In the genomic region with DNA sequence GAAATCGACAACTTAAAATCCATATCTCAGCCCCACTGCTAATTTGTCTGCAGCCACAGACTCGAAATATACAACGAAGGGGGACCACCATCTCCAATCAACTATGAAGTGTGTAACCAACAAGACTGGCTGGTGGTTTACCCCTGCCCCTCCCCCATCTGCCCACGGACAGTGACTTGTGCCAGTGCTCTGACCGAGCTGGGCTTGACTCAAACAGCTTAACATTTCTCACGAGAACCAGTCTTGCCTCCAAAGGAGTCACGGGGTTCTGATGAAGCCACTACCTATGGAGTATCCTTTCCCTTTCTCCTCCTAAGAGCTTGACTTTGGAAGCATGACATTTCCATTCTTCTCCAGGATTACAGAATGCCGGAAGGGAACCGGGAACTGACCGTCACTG, we compare ENCODE assay signal across 11 mouse cellular contexts. TPM values are rescaled to one million over a fixed set of nuclear protein-coding genes. Genes with fewer than 3 reads are reported as not detected.
DNase-seq lines count a peak whose midpoint lies in the region; ATAC-seq and TF ChIP-seq lines count a peak whose summit lies in the region.
"Had no signal": no experiment of that assay in that cellular context is flagged by ENCODE, and none has a peak within 500 bp of the region (broad histone marks: within the 10 kb centered on the region; RNA-seq: fewer than 3 reads in every experiment).

No protein-coding gene starts in this region.

- TF ChIP-seq POLR2A in olfactory bulb, adult 2 months (IDR thresholded peaks at IDR 0.05; ENCODE audit: insufficient read depth, low read depth, low read length): no peak

- H3K4me2 ChIP-seq in forebrain, embryonic 13.5 days: peak overlapping the region; percentile 71
- H3K4me2 ChIP-seq: heart, embryonic 11.5 days had no signal

- no peak for TF ChIP-seq CTCF in olfactory bulb, adult 2 months (IDR thresholded peaks at IDR 0.05; ENCODE audit: insufficient read depth, low read depth, low read length)

- H3K9ac ChIP-seq in forebrain, embryonic 13.5 days: peak overlapping the region; percentile 91

- WGBS in forebrain, embryonic 13.5 days: 49% methylated on average over 10 of the region's 10 CpGs
- 18% methylated on average over 10 of the region's 10 CpGs for WGBS in olfactory bulb, adult 2 months

- no peak overlapping the region for H3K27ac ChIP-seq in forebrain, embryonic 13.5 days
- peak overlapping the region; percentile 46; the same call in 1 of the 2 replicates for H3K27ac ChIP-seq in olfactory bulb, adult 2 months (ENCODE audit: insufficient read depth, low read depth, low read length)

- H3K27me3 ChIP-seq in forebrain, embryonic 13.5 days: no peaks in the 10 kb centered on the region

- ATAC-seq in forebrain, embryonic 13.5 days: no peak
- no peak for ATAC-seq in megakaryocyte-erythroid progenitor cell, adult 5-6 weeks (replicated peaks; ENCODE audit: low FRiP score, low TSS enrichment, poor library complexity, severe bottlenecking)

- H3K9me3 ChIP-seq in forebrain, embryonic 13.5 days (replicated peaks): no peaks in the 10 kb centered on the region

- no peaks in the 10 kb centered on the region for H3K36me3 ChIP-seq in forebrain, embryonic 13.5 days (ENCODE audit: poor library complexity, severe bottlenecking)

- peak; percentile 37 for DNase-seq in right cerebral cortex, postnatal 14 days
- no peak for DNase-seq in right cerebral cortex, postnatal 36 days (ENCODE audit: low spot score in 2 of 2)
- DNase-seq in left cerebral cortex, postnatal 4 days: peak; percentile 59
- DNase-seq in adrenal gland, postnatal 25 days: no peak
- no peak for DNase-seq in spleen, adult 12 weeks (ENCODE audit: low spot score)
- DNase-seq: embryo, embryonic 11 days; lung, postnatal 10 days had no signal

- peak overlapping the region; percentile 78 for H3K4me3 ChIP-seq in forebrain, embryonic 13.5 days
- peak overlapping the region; percentile 51 for H3K4me3 ChIP-seq in olfactory bulb, adult 2 months (ENCODE audit: insufficient read depth, low read depth, low read length)

- peaks cover 78% of the 10 kb centered on the region for H3K4me1 ChIP-seq in forebrain, embryonic 13.5 days
- peaks cover 23% of the 10 kb centered on the region for H3K4me1 ChIP-seq in olfactory bulb, adult 2 months (ENCODE audit: control insufficient read depth, insufficient read depth, low read length)

- intact Hi-C loops in left cerebral cortex, postnatal 4 days (cut with DNase I): no loop called here

RNA-seq across cellular contexts. Expression of a gene that starts 2.8 kb away (rescaled TPM):
- polyA plus RNA-seq in forebrain, embryonic 13.5 days (2015; fragmentation: Nextera tagmentation; extraction: Ambion mirVana): 26.3 and 28.5 TPM in 2 replicates
- 10 to 100 TPM; 45.3 to 53.8 TPM for total RNA-seq in left cerebral cortex, postnatal 4 days (2021)
- polyA plus RNA-seq in olfactory bulb, adult 2 months (2012; ENCODE audit: insufficient read depth, insufficient read length, low replicate concordance, missing spikeins): not detected in 2 replicates
- total RNA-seq in adrenal gland, postnatal 25 days (2021): 1.3 and 2.2 TPM in 2 replicates
- not detected in 2 replicates for total RNA-seq in megakaryocyte-erythroid progenitor cell, adult 5-6 weeks (2014; fragmentation: Nextera tagmentation)
- total RNA-seq in megakaryocyte-erythroid progenitor cell, adult 5-6 weeks (2017): not detected in 2 replicates

Comparison
In these comparisons a context has a peak if more than half of its experiments do, and no peak if none do; other contexts are left out.
1. DNase-seq: peak in right cerebral cortex, postnatal 14 days (single experiment) and left cerebral cortex, postnatal 4 days (single experiment); none in right cerebral cortex, postnatal 36 days (0 of 2), adrenal gland, postnatal 25 days (single experiment) and spleen, adult 12 weeks (single experiment).
2. RNA of a gene that starts 2.8 kb away (total RNA-seq): 45.3 to 53.8 TPM in left cerebral cortex, postnatal 4 days; 1.3 to 2.2 TPM in adrenal gland, postnatal 25 days and not detected in megakaryocyte-erythroid progenitor cell, adult 5-6 weeks; every median in the first group is over 10 times any median in the second.